Mouse (Mus musculus) adrenal gland, adult (tissue): Measurements from ENCODE around the gene Gbp8.
A peak's percentile ranks its signal among the peaks of the same experiment; 100 is the strongest.
"Not testable (repeated sequence)": the region's sequence is repeated elsewhere in the genome, so short reads cannot be mapped to it uniquely, and the experiment has no call there.

Experiments
- DNase-seq, 2 experiments: peaks; one replicate each; pipeline ENCODE4 v3.0.0; 2022 to 2023; ENCODE audit warnings: low spot score in 1 of 2; ENCODE audit not compliant: inconsistent age in 2 of 2

Gbp8 gene

DNA sequence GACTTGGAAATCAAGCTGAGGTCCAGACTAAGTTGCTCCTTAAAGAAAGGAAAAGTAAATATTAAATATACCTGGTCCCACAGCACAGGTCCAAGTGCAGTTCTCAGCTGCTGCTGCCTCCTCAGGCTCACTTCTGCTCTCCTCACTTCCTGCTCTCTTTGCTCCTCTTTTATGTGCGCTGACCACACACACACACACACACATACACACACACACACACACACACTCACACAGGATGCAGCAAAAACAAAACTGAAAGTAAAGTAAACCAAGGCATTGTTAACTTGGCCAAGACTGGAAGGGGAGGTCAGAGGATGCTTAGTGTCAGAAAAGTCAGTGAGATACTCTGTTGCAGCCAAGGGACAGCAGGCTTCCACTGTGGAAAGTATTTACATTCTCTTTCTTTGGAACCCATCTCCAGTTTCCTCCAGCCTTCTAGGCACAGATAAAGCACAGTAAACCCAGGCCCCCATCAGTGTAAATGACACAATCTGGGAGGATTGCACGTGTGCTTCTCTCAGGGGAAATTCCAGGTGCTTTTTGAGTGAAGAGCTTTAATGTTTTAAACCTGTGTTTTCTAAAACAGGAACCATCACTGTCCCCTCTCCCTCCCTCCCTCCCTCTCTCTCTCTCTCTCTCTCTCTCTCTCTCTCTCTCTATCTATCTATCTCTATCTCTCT, at the start of gene Gbp8, which contains the start of the genes Gbp9 and Gbp4:
TSS of gene Gbp8 (minus strand) at position 132 of the 680 bp plus-strand sequence.
TSS of gene Gbp9 (minus strand) at position 131 of the 680 bp plus-strand sequence.
TSS of gene Gbp4 (minus strand) at position 178 of the 680 bp plus-strand sequence.
- DNase-seq: peak; percentile 26 to 66

- DNase-seq: no peak
Observed at GRCm38 (mm10) chr5:105181446-105181845, 42.1 kb upstream of the Gbp8 start.

- no peak for DNase-seq
Observed at GRCm38 (mm10) chr5:105156582-105156981, 17.2 kb upstream of the Gbp8 start.

DNA sequence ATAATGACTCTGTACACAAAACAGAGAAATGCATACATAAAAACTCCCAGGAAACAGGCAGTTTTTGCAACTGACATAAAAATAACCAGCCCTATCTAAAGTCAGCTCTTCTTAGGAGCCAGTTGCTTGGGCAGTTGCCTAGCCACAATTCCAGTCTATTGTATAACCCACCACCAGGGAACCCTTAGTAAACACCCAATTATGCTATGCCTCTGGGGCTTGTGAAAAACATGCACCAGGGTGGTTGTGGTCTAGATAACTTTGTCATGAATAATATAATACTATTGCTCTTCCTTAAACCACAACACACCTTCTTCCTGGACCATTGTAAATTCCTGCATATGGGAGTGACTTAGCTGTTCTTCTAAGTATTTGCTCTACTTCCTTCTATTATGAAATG, 14.7 kb upstream of the Gbp8 start:
- DNase-seq: no peak

DNA sequence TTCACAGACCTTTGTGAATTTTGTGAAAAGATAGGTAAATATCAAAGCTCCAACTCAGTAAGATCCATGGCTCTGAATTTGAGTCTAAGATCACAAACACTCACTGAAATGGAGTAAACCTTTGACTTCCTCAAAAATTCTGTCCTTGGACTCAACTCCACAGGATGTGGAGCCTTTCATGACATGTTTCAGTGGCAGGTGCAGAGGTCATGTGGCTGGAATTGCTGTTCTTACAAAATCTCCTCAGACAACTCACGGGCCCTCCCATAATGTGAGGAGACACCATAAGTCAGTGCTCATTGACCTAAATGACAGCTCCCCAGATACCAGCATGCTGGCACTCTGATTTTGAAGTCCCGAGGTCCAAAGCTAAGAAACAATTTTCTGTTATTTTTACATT, 8.7 kb upstream of the Gbp8 start:
- DNase-seq: not testable (repeated sequence)

GRCm38 (mm10) chr5:105146447-105146846, 7.1 kb upstream of the Gbp8 start:
- DNase-seq: peak in 1 of 2 experiments; percentile 47

- DNase-seq: peak in 1 of 2 experiments; percentile 66
Observed at GRCm38 (mm10) chr5:105145731-105146130, 6.4 kb upstream of the Gbp8 start.

DNA sequence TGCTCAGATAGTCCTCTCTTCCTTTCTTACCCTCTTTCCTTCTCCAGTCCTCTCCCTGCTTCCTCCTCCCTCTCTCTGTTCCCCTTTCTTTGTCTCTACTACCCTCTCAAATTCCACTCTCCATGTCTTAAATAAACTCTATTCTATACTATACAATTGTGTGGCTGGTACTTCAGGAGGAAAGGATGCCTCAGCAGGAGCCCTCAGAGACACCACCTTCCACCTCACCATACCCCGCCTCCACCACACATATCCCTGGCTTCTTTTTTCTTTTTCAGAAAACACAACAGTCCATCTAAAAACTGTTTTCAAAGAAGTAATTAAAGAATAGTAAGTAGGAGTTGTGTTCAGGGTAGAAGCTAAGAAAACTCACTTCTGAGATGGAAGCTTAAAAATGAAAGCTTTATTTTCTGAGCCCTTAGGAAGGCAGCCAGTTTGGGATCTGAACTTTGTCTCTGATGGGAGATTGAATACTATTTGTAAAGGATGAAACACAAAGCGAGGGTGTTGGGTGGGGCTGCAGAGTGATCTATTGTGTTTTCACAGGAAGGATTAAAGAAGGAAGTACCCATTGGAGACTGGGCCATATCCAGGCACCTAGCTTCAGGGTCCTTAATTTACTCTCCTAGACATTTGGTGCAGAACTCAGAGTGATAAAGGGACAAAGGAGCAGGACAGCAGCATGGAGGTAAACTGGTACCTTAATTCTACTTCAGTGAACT, 910 bp upstream of the Gbp8 start:
- not testable (repeated sequence) for DNase-seq

GRCm38 (mm10) chr5:105138906-105139305, 434 bp downstream of the Gbp8 start:
- no peak for DNase-seq

GRCm38 (mm10) chr5:105136706-105137304, 2.5 kb downstream of the Gbp8 start:
- not testable (repeated sequence) for DNase-seq

DNA sequence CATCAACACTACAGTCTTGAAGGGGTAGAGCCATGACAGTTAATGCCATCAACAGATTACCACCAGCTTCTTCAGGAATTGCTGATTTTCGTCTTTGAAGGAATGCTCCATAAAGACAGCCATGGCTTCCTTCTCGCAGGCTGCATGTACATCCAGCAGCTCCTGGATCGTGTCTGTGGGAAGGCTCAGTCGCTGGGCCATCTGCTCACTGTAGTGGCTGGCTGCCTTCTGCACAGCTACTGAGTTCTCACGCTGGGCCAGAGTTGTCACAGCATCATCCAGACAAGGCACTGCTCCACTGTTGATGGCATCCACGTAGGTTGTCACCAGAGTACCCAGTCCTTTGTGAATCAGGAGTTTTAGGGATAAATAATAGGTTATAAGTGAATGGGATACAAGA, 17.6 kb downstream of the Gbp8 start:
- not testable (repeated sequence) for DNase-seq

- no peak for DNase-seq
Observed at GRCm38 (mm10) chr5:105115740-105116139, 23.6 kb downstream of the Gbp8 start.

- no peak for DNase-seq
Observed at GRCm38 (mm10) chr5:105114696-105115095, 24.6 kb downstream of the Gbp8 start.

DNA sequence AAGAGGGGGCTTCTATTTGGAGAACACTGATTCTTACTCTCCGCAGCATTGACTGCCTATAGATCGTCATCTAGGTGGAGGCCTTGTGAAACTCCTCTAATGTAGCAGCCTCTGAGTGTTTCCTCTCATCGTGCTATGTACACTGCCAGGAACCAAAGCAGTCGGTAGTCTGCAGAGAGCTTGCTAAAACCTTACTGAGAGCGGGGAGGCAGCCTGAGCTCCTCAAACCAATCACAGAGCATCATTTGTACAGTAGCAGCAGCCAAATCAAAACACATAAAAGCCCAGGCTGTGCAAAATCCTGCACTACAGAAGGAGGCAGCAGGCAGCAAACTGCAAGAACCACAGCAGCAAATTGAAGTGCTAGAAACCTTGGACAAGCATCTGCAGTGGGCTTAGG, 25.7 kb downstream of the Gbp8 start:
- DNase-seq: no peak

GRCm38 (mm10) chr5:105110271-105110852, 29.0 kb downstream of the Gbp8 start:
- peak; percentile 54 to 80 for DNase-seq

- not testable (repeated sequence) for DNase-seq
Observed at GRCm38 (mm10) chr5:105109775-105110174, 29.6 kb downstream of the Gbp8 start.

- not testable (repeated sequence) for DNase-seq
Observed at GRCm38 (mm10) chr5:105105689-105106088, 33.7 kb downstream of the Gbp8 start.

DNA sequence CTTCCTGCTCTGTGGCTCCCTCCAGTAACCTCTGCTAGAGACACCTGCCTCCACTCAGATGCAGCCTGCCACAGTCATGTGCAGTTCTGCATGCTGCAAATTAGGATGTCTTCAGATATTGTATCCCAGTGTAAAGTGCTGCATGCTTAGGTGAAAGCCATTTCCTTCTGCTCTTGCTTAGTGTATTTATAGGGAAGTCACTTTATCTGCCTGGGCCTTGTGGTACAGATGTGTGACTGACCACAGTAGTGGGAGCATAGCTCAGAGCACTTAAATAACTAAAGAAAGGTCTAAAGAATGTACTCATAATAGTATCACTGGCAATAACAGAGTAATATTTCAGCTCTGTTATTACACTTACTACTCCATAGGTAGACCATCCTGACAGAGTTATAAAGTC, 57.4 kb downstream of the Gbp8 start:
- DNase-seq: no peak

DNA sequence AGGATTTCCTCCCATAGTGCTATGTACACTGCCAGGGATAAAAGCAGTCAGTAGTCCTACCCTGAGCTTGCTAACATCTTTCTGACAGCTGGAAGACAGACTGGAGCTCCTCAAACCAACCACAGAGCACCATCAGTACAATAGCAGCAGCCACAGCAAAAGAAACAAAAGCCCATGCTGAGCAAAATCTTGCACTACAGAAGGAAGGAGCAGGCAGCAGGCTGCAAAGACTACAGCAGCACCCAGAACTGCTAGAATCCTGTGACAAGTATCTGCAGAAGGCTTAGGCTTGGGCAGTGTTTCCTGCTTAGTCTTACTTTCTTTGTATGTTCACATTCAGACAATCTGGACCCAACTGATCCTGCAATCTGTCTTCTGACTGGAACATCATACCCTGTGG, 71.0 kb downstream of the Gbp8 start:
- DNase-seq: not testable (repeated sequence)

DNA sequence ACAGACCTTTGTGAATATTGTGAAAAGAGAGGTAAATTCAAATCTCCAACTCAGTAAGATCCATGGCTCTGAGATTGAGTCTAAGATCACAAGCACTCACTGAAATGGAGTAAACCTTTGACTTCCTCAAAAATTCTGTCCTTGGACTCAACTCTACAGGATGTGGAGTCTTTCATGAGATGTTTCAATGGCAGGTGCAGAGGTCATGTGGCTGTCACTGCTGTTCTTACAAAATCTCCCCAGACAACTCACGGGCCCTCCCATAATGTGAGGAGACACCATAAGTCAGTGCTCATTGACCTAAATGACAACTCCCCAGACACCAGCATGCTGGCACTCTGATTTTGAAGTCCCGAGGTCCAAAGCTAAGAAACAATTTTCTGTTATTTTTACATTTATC, 74.9 kb downstream of the Gbp8 start:
- DNase-seq: not testable (repeated sequence)

DNA sequence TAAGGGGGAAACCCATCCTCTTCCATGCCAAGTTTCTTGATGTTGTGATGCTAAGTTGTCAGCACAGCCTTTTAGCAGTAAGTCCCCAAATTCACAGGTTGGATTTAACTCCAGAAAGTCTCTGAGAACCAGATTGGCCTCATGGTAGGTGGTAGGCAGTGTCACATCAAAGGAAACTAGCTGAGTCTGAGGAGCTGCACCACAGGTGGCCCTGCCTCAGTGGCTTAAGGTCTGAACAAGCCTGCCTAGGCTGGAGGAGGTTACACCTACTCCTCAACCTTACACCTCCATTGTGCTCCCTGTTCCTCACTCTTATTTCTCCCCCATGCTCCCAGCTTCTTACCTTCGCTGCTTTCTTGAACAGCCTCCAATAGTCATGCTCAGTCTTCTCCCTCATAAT, 76.0 kb downstream of the Gbp8 start:
- no peak for DNase-seq
